In the genomic region with DNA sequence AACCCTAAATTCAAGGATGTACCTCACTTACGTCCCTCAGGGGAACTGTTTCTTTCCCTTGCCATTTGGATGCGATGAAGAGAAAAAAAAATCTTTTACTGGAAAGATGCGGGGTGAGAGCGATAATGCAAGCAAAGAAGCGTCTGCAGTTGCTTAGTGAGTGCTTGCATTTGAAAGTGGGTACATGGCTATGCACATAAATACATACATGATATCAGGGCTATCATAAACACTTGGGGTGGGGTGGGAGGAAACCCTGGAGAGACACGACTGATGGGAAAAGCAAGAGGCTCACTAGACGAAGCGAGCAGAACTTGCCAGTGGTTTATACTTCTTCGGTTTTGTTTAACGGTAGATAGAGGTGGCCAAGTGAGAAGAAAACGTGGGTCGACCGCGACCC, we compare ENCODE assay signal across 8 mouse cellular contexts. TPM values are rescaled to one million over a fixed set of nuclear protein-coding genes. Genes with fewer than 3 reads are reported as not detected.
DNase-seq lines count a peak whose midpoint lies in the region; ATAC-seq and TF ChIP-seq lines count a peak whose summit lies in the region.

Gja5 (plus strand) TSS at position 301 of the 400 bp plus-strand sequence.

- H3K4me2 ChIP-seq in forebrain, embryonic 11.5 days (ENCODE audit: low read depth, low read length, severe bottlenecking) = peak within 1 kb of the TSS; percentile 96
- H3K4me2 ChIP-seq in hindbrain, embryonic 16.5 days (ENCODE audit: low read length) = peak within 1 kb of the TSS; percentile 86
- peak within 1 kb of the TSS; percentile 80 for H3K4me2 ChIP-seq in neural tube, embryonic 12.5 days (replicated peaks)

- no peak for TF ChIP-seq CTCF in layer of hippocampus, adult 2 months (conservative IDR thresholded peaks at IDR 0.05)

- ATAC-seq in forebrain, embryonic 11.5 days (replicated peaks; ENCODE audit: low FRiP score) = no peak
- 0 out of 2 replicates have a peak, but pooled peaks have one; percentile 4 for ATAC-seq in hindbrain, embryonic 16.5 days
- ATAC-seq in neural tube, embryonic 12.5 days (ENCODE audit: low FRiP score, low read depth) = no peak

- DNase-seq in layer of hippocampus, adult 2 months (ENCODE audit: low spot score in 2 of 2) = no peak
- no peak for DNase-seq in layer of hippocampus, postnatal 25 days (ENCODE audit: extremely low spot score in 1 of 2, low spot score in 1 of 2)
- DNase-seq in forebrain, embryonic 11.5 days (ENCODE audit: low spot score) = no peak
- DNase-seq in adrenal gland, postnatal 14 days = no peak
- no peak for DNase-seq in urinary bladder, adult 2 months (ENCODE audit: low spot score)
- DNase-seq in adrenal gland, postnatal 36 days = no peak

- peaks cover 2% of the 10 kb centered on the region; the same call in 1 of the 2 replicates for H3K27me3 ChIP-seq in forebrain, embryonic 11.5 days (ENCODE audit: control insufficient read depth, insufficient read depth, low read length)
- H3K27me3 ChIP-seq in hindbrain, embryonic 16.5 days (replicated peaks; ENCODE audit: control insufficient read depth, insufficient read depth, low read length) = 0 out of 2 replicates have a peak, but pooled peaks cover 3% of the 10 kb centered on the region
- no peaks in the 10 kb centered on the region for H3K27me3 ChIP-seq in neural tube, embryonic 12.5 days (replicated peaks)

- H3K27ac ChIP-seq in layer of hippocampus, adult 2 months = peak within 1 kb of the TSS; percentile 90
- no peak within 1 kb of the TSS for H3K27ac ChIP-seq in forebrain, embryonic 11.5 days (ENCODE audit: low read depth, low read length)
- H3K27ac ChIP-seq in hindbrain, embryonic 16.5 days (ENCODE audit: low read depth, low read length) = peak within 1 kb of the TSS; percentile 55
- no peak within 1 kb of the TSS for H3K27ac ChIP-seq in neural tube, embryonic 12.5 days

- H3K9me3 ChIP-seq in forebrain, embryonic 11.5 days (ENCODE audit: control insufficient read depth, low read length) = no peaks in the 10 kb centered on the region
- no peaks in the 10 kb centered on the region for H3K9me3 ChIP-seq in hindbrain, embryonic 16.5 days (ENCODE audit: control insufficient read depth, low read length)
- H3K9me3 ChIP-seq in neural tube, embryonic 12.5 days = no peaks in the 10 kb centered on the region

- peaks cover 5% of the 10 kb centered on the region; the same call in 1 of the 2 replicates for H3K4me1 ChIP-seq in forebrain, embryonic 11.5 days (replicated peaks; ENCODE audit: control insufficient read depth, insufficient read depth, low read length)
- peaks cover 9% of the 10 kb centered on the region for H3K4me1 ChIP-seq in hindbrain, embryonic 16.5 days (ENCODE audit: control insufficient read depth, insufficient read depth, low read depth, low read length)
- H3K4me1 ChIP-seq in neural tube, embryonic 12.5 days = peaks cover 7% of the 10 kb centered on the region

- peak within 1 kb of the TSS; percentile 87 for H3K9ac ChIP-seq in forebrain, embryonic 11.5 days (ENCODE audit: low read length)
- peak within 1 kb of the TSS; percentile 82 for H3K9ac ChIP-seq in hindbrain, embryonic 16.5 days (ENCODE audit: low read depth, low read length)
- H3K9ac ChIP-seq in neural tube, embryonic 12.5 days = peak within 1 kb of the TSS; percentile 92

- peak within 1 kb of the TSS; percentile 90 for H3K4me3 ChIP-seq in layer of hippocampus, adult 2 months
- peak within 1 kb of the TSS; percentile 95 for H3K4me3 ChIP-seq in forebrain, embryonic 11.5 days (ENCODE audit: low read depth, low read length)
- peak within 1 kb of the TSS; percentile 59 for H3K4me3 ChIP-seq in hindbrain, embryonic 16.5 days (ENCODE audit: low read length)
- peak within 1 kb of the TSS; percentile 95 for H3K4me3 ChIP-seq in neural tube, embryonic 12.5 days

- H3K36me3 ChIP-seq in forebrain, embryonic 11.5 days (ENCODE audit: control insufficient read depth, insufficient read depth, low read length) = no peaks in the 10 kb centered on the region
- no peaks in the 10 kb centered on the region for H3K36me3 ChIP-seq in hindbrain, embryonic 16.5 days (ENCODE audit: control insufficient read depth, insufficient read depth, low read length)
- no peaks in the 10 kb centered on the region for H3K36me3 ChIP-seq in neural tube, embryonic 12.5 days

- 14% methylated on average over 14 of the region's 14 CpGs for WGBS in forebrain, embryonic 11.5 days
- WGBS in hindbrain, embryonic 16.5 days = 10% methylated on average over 14 of the region's 14 CpGs
- WGBS in neural tube, embryonic 12.5 days = 19% methylated on average over 14 of the region's 14 CpGs

RNA-seq across cellular contexts. Expression of gene Gja5, which starts in this region (rescaled TPM):
- total RNA-seq in layer of hippocampus, adult 2 months (2021) = 1 to 10 TPM in 1 of 2 experiments, under 1 TPM in 1; 0.84 to 1.4 TPM
- total RNA-seq in layer of hippocampus, postnatal 25 days (2021) = 1 to 10 TPM in 1 of 2 experiments, under 1 TPM in 1; 0.70 to 1.2 TPM
- polyA plus RNA-seq in forebrain, embryonic 11.5 days (2014; fragmentation: Nextera tagmentation; extraction: Ambion mirVana) = 2.5 TPM in 2 replicates
- 2.1 and 3.3 TPM in 2 replicates for polyA plus RNA-seq in hindbrain, embryonic 16.5 days (2015; fragmentation: Nextera tagmentation; extraction: Ambion mirVana)
- 6.9 and 11.7 TPM in 2 replicates for polyA plus RNA-seq in neural tube, embryonic 12.5 days (2016; fragmentation: Nextera tagmentation; extraction: Ambion mirVana)
- total RNA-seq in adrenal gland, postnatal 14 days (2021) = 3.4 and 4.0 TPM in 2 replicates
- 4.4 and 5.5 TPM in 2 replicates for polyA plus RNA-seq in urinary bladder, adult 2 months (2012; rRNA removed)
- total RNA-seq in adrenal gland, postnatal 36 days (2021) = 1 to 10 TPM in 1 of 2 experiments, under 1 TPM in 1; 0.76 to 3.6 TPM

Comparison
In these comparisons a context has a peak if more than half of its experiments do, and no peak if none do; other contexts are left out.
1. H3K27ac ChIP-seq: peak in layer of hippocampus, adult 2 months (single experiment) and hindbrain, embryonic 16.5 days (single experiment); none in forebrain, embryonic 11.5 days (single experiment) and neural tube, embryonic 12.5 days (single experiment).
2. Peak in every context shown above with its lines, with median percentiles within 50 percentile points of each other: H3K4me3 ChIP-seq, H3K4me2 ChIP-seq and H3K9ac ChIP-seq.